Mouse (Mus musculus) layer of hippocampus, adult 2 months (tissue): ENCODE results near the gene Fan1. TPM values are rescaled to one million over a fixed set of nuclear protein-coding genes. Genes with fewer than 3 reads are reported as not detected.

Experiments used
- DNase-seq, 2 experiments: peaks; one replicate each; pipeline ENCODE4 v3.0.0; 2022; ENCODE audit warnings: low spot score in 2 of 2
- H3K27ac ChIP-seq: fragments of 200-600 bp; 2 replicates; pipeline ENCODE4 v1.8.1; 2022
- H3K4me3 ChIP-seq: fragments of 200-600 bp; 2 replicates; pipeline ENCODE4 v1.8.1; 2022; ENCODE audit warnings: mild to moderate bottlenecking
- CTCF ChIP-seq: fragments of 200-600 bp; conservative IDR thresholded peaks from 2 replicates; pipeline ENCODE4 v1.8.1; 2022; ENCODE audit warnings: antibody characterized with exemption, mild to moderate bottlenecking, moderate library complexity
- long read RNA-seq, 2 experiments: library from polyadenylated mRNA; stranded (forward); transcript quantifications; one replicate each; pipeline ENCODE4 v2.0.0; 2021; ENCODE audit warnings: borderline mapping rate in 2 of 2
- total RNA-seq, 2 experiments: library from RNA; stranded (reverse); gene quantifications; 2 replicates each; pipeline ENCODE4 v1.2.3; 2021

The Fan1 gene
- 10 to 100 TPM; 13.3 to 14.0 TPM for total RNA-seq
- long read RNA-seq, experiment 1 = 0 reads
- long read RNA-seq, experiment 2, partial matches to known transcripts = 0 of 2 reads
- long read RNA-seq, experiment 2, other reads (novel, unspliced or antisense) = 2 of 2 reads

DNA sequence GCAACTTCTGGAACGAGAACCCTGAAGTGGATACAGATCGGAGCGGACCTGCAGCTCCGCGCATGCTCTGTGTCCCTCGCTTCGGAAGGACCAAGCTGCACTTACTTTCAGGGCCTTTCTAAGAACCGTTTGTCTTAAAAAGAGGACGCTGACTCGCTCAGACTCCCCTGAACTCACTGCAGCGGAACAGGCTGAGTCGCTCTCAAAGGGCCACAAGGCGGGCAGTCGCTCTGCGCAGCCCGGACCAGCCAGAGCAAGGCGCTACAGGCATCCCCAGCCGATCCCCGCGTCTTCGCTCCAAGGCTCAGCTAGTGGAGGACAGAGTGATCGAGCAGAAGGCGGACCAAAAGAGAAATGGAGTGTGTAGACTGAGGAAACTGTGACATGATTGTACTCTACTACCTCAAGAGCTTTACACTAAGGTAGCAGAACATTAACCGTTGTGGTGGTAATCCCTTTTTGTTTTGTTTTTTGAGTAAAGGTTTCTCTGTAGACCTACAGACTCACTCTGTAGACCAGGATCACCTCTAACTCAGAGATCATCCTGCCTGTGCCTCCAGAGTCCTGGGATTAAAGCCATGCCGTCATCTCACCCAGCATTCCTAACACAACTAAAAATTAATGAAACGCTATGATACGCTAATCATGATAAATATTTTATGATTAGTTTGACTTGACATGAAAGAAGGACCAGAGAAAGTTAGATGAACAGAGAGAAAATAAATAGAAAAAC is at the start of gene Fan1:
TSS of gene Fan1 (minus strand) at position 266 of the 733 bp plus-strand sequence.
- Histone ChIP-seq H3K4me3 (peak within 1 kb of the TSS; percentile 79), H3K27ac (peak within 1 kb of the TSS; percentile 95)
- peak; percentile 85 to 89 for DNase-seq
- TF ChIP-seq CTCF = peak; percentile 70

GRCm38 (mm10) chr7:64403989-64404388 is 30.1 kb upstream of the Fan1 start:
- Histone ChIP-seq H3K27ac (no peak overlapping the region), H3K4me3 (no peak overlapping the region)
- no peak for DNase-seq
- TF ChIP-seq CTCF = no peak

GRCm38 (mm10) chr7:64402452-64402851 is 28.6 kb upstream of the Fan1 start:
- no peak for TF ChIP-seq CTCF
- H3K27ac ChIP-seq = no peak overlapping the region
- no peak overlapping the region for H3K4me3 ChIP-seq
- DNase-seq = no peak

DNA sequence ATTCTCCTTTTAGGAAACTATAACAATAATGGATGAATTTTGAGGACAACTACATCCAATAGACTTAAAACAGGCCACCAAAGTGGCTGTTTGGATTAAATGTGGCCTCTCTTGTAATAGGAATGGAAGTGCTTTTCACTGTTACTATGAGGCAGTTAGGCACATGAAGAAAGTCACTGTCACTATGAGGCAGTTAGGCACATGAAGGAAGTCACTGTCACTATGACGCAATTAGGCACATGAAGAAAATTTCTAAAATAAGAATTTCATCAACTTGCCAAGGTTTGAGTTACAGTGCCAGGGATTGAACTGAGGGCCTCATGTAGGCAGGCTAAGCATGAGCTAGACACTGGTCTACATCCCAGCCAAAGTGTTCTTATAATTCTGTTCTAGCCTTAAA is 26.8 kb upstream of the Fan1 start:
- no peak for TF ChIP-seq CTCF
- no peak for DNase-seq
- H3K4me3 ChIP-seq = no peak overlapping the region
- no peak overlapping the region for H3K27ac ChIP-seq

- peak in 1 of 2 experiments; percentile 13 for DNase-seq
- TF ChIP-seq CTCF = no peak
These were observed 18.9 kb upstream of the Fan1 start for GRCm38 (mm10) chr7:64392819-64393151.

GRCm38 (mm10) chr7:64392122-64392818 is 18.4 kb upstream of the Fan1 start, which contains the start of the genes Mphosph10 and Mcee:
Gene Mphosph10 (minus strand): TSS chr7:64392268.
Gene Mcee (plus strand): TSS chr7:64392607.
- Histone ChIP-seq H3K4me3 (peak within 1 kb of the TSS; percentile 85), H3K27ac (peak within 1 kb of the TSS; percentile 96)
- TF ChIP-seq CTCF = no peak
- DNase-seq = peak; percentile 92 to 93

More at GRCm38 (mm10) chr7:64392819-64393151, 18.9 kb upstream of the Fan1 start:
- H3K4me3 ChIP-seq = peak overlapping the region; percentile 85
- peak overlapping the region; percentile 96 for H3K27ac ChIP-seq

DNA sequence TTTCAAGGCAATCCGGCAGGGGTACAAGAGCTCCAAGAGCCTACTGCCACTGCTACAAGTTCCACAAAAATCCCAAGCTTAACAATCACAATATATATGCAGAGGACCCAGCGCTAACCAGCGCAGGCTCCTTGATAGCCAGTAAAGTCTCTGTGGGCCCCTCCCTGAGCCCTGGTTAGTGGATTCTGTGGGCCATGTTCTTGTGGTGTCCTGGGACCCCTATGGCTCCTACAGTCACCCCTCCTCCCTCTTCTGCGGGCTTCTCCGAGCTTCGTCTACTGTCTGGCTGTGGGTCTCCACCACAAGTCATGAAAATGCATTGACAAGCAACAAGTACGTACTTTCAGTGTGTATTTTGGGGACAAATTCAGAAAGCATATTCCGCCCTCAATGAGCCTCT is 17.6 kb upstream of the Fan1 start:
- DNase-seq = no peak
- peak overlapping the region; percentile 96 for H3K27ac ChIP-seq

DNA sequence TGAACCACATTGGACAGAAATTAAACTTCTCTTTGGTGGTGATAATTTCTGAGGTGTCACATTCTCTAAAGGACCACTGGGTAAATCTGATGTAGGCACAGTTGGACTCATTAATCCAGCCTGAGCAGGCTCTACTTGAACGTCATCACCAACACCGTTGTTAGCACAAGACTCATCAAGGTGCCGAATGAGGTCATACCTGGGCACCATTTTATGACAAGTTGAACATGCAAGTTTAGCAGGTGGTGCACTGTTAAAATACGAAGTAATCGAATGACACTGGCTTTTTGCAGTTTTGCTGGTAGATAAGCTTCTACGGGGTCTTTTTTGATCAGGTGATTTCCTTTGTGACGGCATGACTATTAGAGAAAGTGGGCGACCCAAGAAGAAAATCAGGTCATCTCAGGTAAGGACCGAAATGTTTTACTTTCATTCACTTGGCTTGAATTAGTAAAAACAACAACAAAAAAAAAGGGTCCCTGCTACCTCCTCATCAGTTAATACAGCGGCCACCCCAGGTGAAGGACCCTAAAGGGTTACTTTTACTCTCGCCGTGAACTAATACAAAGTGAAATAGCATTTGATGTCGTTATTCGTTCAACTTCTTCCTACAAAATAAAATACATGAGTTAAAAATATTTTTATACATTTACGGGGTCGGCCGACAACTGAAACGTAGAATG is 607 bp downstream of the Fan1 start:
- Histone ChIP-seq H3K27ac (peak overlapping the region; percentile 95), H3K4me3 (peak overlapping the region; percentile 79)
- no peak for TF ChIP-seq CTCF
- DNase-seq = no peak

More for the DNA sequence above, 17.6 kb upstream of the Fan1 start:
- TF ChIP-seq CTCF = no peak
- H3K4me3 ChIP-seq = peak overlapping the region; percentile 85

- no peak for TF ChIP-seq CTCF
- no peak overlapping the region for H3K27ac ChIP-seq
These were observed 1.7 kb downstream of the Fan1 start for GRCm38 (mm10) chr7:64371940-64372878.

GRCm38 (mm10) chr7:64369841-64370240 is 4.1 kb downstream of the Fan1 start:
- TF ChIP-seq CTCF = no peak
- no peak overlapping the region for H3K27ac ChIP-seq
- no peak overlapping the region for H3K4me3 ChIP-seq
- DNase-seq = no peak

More at GRCm38 (mm10) chr7:64371940-64372878, 1.7 kb downstream of the Fan1 start:
- DNase-seq = no peak
- H3K4me3 ChIP-seq = no peak overlapping the region

GRCm38 (mm10) chr7:64365863-64366262 is 8.0 kb downstream of the Fan1 start:
- no peak for DNase-seq
- no peak overlapping the region for H3K27ac ChIP-seq
- no peak overlapping the region for H3K4me3 ChIP-seq
- no peak for TF ChIP-seq CTCF

DNA sequence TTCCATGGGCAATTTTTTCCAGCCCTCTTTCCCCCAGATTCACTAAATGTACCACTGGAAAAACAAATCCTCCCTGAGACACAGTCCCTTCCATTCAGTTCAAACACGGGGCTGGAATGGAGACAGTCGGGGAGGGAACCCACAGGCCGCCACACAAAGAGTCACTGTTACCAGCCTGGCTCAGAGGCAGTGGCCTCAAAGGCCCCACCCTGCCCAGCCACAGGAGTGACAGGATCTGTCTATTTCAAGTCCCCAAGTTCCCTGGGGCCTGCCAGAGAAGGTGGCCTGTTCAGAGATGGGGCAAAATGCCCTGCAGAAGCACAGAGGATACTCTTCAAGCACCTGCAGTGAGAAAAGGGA is 13.3 kb downstream of the Fan1 start:
- TF ChIP-seq CTCF = no peak
- peak; percentile 42 to 69 for DNase-seq
- peak overlapping the region; percentile 91 for H3K27ac ChIP-seq
- no peak overlapping the region for H3K4me3 ChIP-seq
